Mouse (Mus musculus): ENCODE results near the gene Mfsd4a. TPM values are rescaled to one million over a fixed set of nuclear protein-coding genes. Genes with fewer than 3 reads are reported as not detected.

Mfsd4a gene
- polyA plus RNA-seq, 1 experiment from 2014 or later, result 16.7 TPM

DNA sequence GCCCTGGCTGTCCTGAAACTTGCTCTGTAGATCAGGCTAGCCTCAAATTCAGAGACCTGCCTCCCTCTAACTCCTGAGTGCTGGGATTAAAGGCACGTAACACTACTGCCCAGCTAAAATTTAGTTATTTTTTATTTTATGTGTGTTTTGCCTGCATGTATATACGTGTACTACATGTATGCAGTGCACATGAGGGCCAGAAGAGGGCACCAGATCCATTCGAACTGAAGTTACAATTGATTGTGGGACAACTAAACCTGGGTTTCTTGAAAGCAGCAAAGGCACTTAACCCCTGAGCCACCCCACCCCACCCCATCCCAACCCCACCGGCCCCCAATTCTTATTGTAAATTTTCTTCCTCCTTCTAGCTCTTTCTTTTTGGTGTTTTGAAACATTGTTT, 72.8 kb downstream of the Mfsd4a start:
- Histone ChIP-seq H3K4me2 (replicated peaks; ENCODE audit: low read depth) (no peak overlapping the region), H3K27ac (replicated peaks) (no peak overlapping the region), H3K9ac (ENCODE audit: low read length) (no peak overlapping the region), H3K4me1 (replicated peaks; ENCODE audit: control insufficient read depth, insufficient read depth) (no peaks in the 10 kb centered on the region), H3K36me3 (ENCODE audit: control insufficient read depth, insufficient read depth, low read length) (no peaks in the 10 kb centered on the region), H3K4me3 (ENCODE audit: low read depth, low read length) (no peak overlapping the region), H3K9me3 (ENCODE audit: control insufficient read depth, low read length) (no peaks in the 10 kb centered on the region), H3K27me3 (ENCODE audit: control insufficient read depth, insufficient read depth, low read length) (no peaks in the 10 kb centered on the region)
- DNase-seq (ENCODE audit: low spot score) (peak; percentile 60), ATAC-seq (ENCODE audit: low FRiP score, low TSS enrichment) (0 out of 2 replicates have a peak, but pooled peaks have one; percentile 33)
- 39% methylated on average over 4 of the region's 4 CpGs for WGBS
- no peak for TF ChIP-seq EP300 (optimal IDR thresholded peaks at IDR 0.05)
- peak; percentile 83 for TF ChIP-seq CTCF (IDR thresholded peaks at IDR 0.05; ENCODE audit: low read depth)

GRCm38 (mm10) chr1:131993169-131994040, 74.5 kb downstream of the Mfsd4a start:
- Histone ChIP-seq H3K27ac (replicated peaks) (no peak overlapping the region), H3K9me3 (ENCODE audit: control insufficient read depth, low read length) (no peaks in the 10 kb centered on the region), H3K4me1 (replicated peaks; ENCODE audit: control insufficient read depth, insufficient read depth) (no peaks in the 10 kb centered on the region), H3K4me2 (replicated peaks; ENCODE audit: low read depth) (no peak overlapping the region), H3K4me3 (ENCODE audit: low read depth, low read length) (no peak overlapping the region), H3K9ac (ENCODE audit: low read length) (no peak overlapping the region), H3K36me3 (ENCODE audit: control insufficient read depth, insufficient read depth, low read length) (no peaks in the 10 kb centered on the region), H3K27me3 (ENCODE audit: control insufficient read depth, insufficient read depth, low read length) (no peaks in the 10 kb centered on the region)
- DNase-seq (ENCODE audit: low spot score) (no peak), ATAC-seq (ENCODE audit: low FRiP score, low TSS enrichment) (no peak)
- TF ChIP-seq CTCF (IDR thresholded peaks at IDR 0.05; ENCODE audit: low read depth), result no peak
- WGBS, result 74% methylated on average over 12 of the region's 12 CpGs

DNA sequence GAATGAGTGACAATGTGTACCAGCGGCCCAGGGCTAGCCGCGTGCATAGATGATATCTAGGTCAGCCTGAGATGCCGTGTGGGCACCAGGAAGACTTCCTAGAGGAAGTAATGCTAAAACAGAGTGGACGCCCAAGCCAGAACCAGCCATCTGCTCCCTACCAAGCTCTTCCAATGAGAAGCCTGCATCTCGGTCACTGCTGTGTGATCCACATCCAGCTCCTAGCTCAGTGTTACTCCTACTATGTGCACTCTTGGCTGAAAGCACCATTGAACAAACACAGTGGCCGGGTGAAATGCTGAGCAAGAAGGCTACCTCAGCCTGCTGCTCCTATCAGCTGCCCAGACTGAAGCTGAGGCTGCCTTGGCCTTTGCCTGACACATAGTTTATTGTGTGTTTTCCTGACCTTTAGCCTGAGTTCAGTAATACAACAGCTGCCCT, 75.3 kb downstream of the Mfsd4a start:
- Histone ChIP-seq H3K4me2 (replicated peaks; ENCODE audit: low read depth) (no peak overlapping the region), H3K27ac (replicated peaks) (no peak overlapping the region), H3K4me3 (ENCODE audit: low read depth, low read length) (no peak overlapping the region), H3K9me3 (ENCODE audit: control insufficient read depth, low read length) (no peaks in the 10 kb centered on the region), H3K36me3 (ENCODE audit: control insufficient read depth, insufficient read depth, low read length) (no peaks in the 10 kb centered on the region), H3K9ac (ENCODE audit: low read length) (no peak overlapping the region), H3K4me1 (replicated peaks; ENCODE audit: control insufficient read depth, insufficient read depth) (no peaks in the 10 kb centered on the region), H3K27me3 (ENCODE audit: control insufficient read depth, insufficient read depth, low read length) (no peaks in the 10 kb centered on the region)
- no peak for DNase-seq (ENCODE audit: low spot score)
- ATAC-seq (ENCODE audit: low FRiP score, low TSS enrichment), result no peak
- 75% methylated on average over 7 of the region's 7 CpGs for WGBS
- TF ChIP-seq CTCF (IDR thresholded peaks at IDR 0.05; ENCODE audit: low read depth) (no peak), EP300 (optimal IDR thresholded peaks at IDR 0.05) (no peak)

DNA sequence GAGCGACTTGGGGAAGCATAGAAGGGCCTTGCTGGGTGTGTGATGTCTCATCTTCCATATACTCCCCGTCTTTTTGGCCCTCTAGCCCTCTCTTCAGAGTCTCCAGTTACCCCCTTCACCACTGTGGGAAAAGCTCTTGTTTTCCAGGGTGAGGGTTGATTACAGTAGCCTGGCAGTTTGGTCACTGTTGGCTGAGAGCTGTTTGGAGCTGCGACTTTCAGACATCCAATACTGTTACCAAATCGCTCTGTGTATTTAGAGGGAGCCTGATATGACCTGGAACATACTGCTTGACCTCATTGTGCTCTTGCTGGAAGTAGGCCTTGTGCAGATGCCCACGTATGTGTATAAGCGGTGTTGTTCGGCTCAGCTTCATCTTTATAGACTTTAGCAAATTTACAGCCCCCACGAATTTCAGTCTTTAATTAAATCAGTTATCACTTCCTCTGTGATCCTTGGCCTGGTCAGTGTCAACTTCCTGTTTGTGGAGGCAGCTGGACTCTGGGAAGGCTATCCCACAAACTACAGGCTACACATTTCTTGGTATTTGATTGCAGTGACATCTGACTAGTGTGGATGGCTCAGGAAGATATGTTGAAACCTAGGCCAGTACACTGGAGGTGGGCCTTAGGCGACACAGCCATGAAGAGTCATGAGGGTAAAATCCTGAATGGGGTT, 77.6 kb downstream of the Mfsd4a start:
- TF ChIP-seq CTCF (IDR thresholded peaks at IDR 0.05; ENCODE audit: low read depth) (no peak), EP300 (optimal IDR thresholded peaks at IDR 0.05) (no peak)
- WGBS, result 87% methylated on average over 9 of the region's 9 CpGs
- Histone ChIP-seq H3K9ac (ENCODE audit: low read length) (no peak overlapping the region), H3K4me3 (ENCODE audit: low read depth, low read length) (no peak overlapping the region), H3K36me3 (ENCODE audit: control insufficient read depth, insufficient read depth, low read length) (no peaks in the 10 kb centered on the region), H3K9me3 (ENCODE audit: control insufficient read depth, low read length) (no peaks in the 10 kb centered on the region), H3K27ac (replicated peaks) (no peak overlapping the region), H3K4me1 (replicated peaks; ENCODE audit: control insufficient read depth, insufficient read depth) (no peaks in the 10 kb centered on the region), H3K4me2 (replicated peaks; ENCODE audit: low read depth) (no peak overlapping the region), H3K27me3 (ENCODE audit: control insufficient read depth, insufficient read depth, low read length) (no peaks in the 10 kb centered on the region)
- no peak for DNase-seq (ENCODE audit: low spot score)
- ATAC-seq (ENCODE audit: low FRiP score, low TSS enrichment), result no peak

DNA sequence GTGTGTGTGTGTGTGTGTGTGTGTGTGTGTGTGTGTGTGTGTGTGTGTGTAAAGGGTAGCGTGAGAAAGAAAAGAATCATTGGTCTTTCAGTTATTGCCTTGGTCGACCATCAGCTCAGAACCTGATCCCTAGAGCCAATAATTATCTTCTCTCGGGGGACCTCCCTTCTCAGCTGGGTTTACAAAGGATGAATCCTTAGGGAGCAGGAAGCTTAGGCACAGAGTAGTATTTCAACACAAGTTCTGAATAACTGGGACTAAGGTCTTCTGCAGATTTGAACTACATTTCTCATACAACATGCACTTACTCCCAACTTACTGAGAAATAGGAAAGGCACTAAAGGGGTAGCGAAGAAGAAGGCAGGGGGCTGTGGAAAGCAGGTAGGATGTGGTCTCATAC, 78.4 kb downstream of the Mfsd4a start:
- H3K4me2 ChIP-seq (replicated peaks; ENCODE audit: low read depth), result no peak overlapping the region
- ATAC-seq (ENCODE audit: low FRiP score, low TSS enrichment) (no peak), DNase-seq (ENCODE audit: low spot score) (no peak)
- 69% methylated on average over 4 of the region's 4 CpGs for WGBS
- H3K27me3 ChIP-seq (ENCODE audit: control insufficient read depth, insufficient read depth, low read length), result no peaks in the 10 kb centered on the region
- no peak overlapping the region for H3K27ac ChIP-seq (replicated peaks)
- no peak overlapping the region for H3K9ac ChIP-seq (ENCODE audit: low read length)
- H3K4me3 ChIP-seq (ENCODE audit: low read depth, low read length), result no peak overlapping the region
- no peaks in the 10 kb centered on the region for H3K9me3 ChIP-seq (ENCODE audit: control insufficient read depth, low read length)
- H3K4me1 ChIP-seq (replicated peaks; ENCODE audit: control insufficient read depth, insufficient read depth), result no peaks in the 10 kb centered on the region
- no peak for TF ChIP-seq CTCF (IDR thresholded peaks at IDR 0.05; ENCODE audit: low read depth)
- no peak for TF ChIP-seq EP300 (optimal IDR thresholded peaks at IDR 0.05)
- no peaks in the 10 kb centered on the region for H3K36me3 ChIP-seq (ENCODE audit: control insufficient read depth, insufficient read depth, low read length)

- WGBS, result 57% methylated on average over 15 of the region's 15 CpGs
- no peak for TF ChIP-seq EP300 (optimal IDR thresholded peaks at IDR 0.05)
- no peak for TF ChIP-seq CTCF (IDR thresholded peaks at IDR 0.05; ENCODE audit: low read depth)
- no peak for ATAC-seq (ENCODE audit: low FRiP score, low TSS enrichment)
Measured at GRCm38 (mm10) chr1:131987432-131987831, 80.4 kb downstream of the Mfsd4a start.

More at GRCm38 (mm10) chr1:131987432-131987831, 80.4 kb downstream of the Mfsd4a start:
- Histone ChIP-seq H3K27ac (replicated peaks) (no peak overlapping the region), H3K4me3 (ENCODE audit: low read depth, low read length) (no peak overlapping the region), H3K27me3 (ENCODE audit: control insufficient read depth, insufficient read depth, low read length) (no peaks in the 10 kb centered on the region), H3K9me3 (ENCODE audit: control insufficient read depth, low read length) (no peaks in the 10 kb centered on the region), H3K36me3 (ENCODE audit: control insufficient read depth, insufficient read depth, low read length) (no peaks in the 10 kb centered on the region), H3K4me2 (replicated peaks; ENCODE audit: low read depth) (no peak overlapping the region), H3K4me1 (replicated peaks; ENCODE audit: control insufficient read depth, insufficient read depth) (no peaks in the 10 kb centered on the region), H3K9ac (ENCODE audit: low read length) (no peak overlapping the region)
- DNase-seq (ENCODE audit: low spot score), result peak; percentile 58
